Mouse (Mus musculus): ENCODE measurements at regions not wholly inside any gene's neighbourhood (a gene's known extent, or its start where the extent isn't known, plus 50 kb on each side); places are given as distances from the start of the nearest gene placed in this dataset.

GRCm38 (mm10) chr15:29680865-29681264, 491.5 kb upstream of the Ctnnd2 start:
- no peak for DNase-seq

- peak; percentile 10 for DNase-seq
These were observed 485.5 kb upstream of the Ctnnd2 start for GRCm38 (mm10) chr15:29686935-29687334.

Measured in adrenal gland, postnatal 10 days (tissue).